Mouse (Mus musculus) spleen, adult 2 months (tissue): ENCODE results near the gene Slc35e2.

Experiments used
- CTCF ChIP-seq: fragments of 200-500 bp; IDR thresholded peaks from 2 replicates; pipeline ENCODE4 v1.5.1; 2011; ENCODE audit warnings: mild to moderate bottlenecking, inconsistent platforms; ENCODE audit not compliant: insufficient read depth, insufficient read length, insufficient replicate concordance; ENCODE audit errors: extremely low read depth
- POLR2A ChIP-seq: fragments of 200-500 bp; IDR thresholded peaks from 2 replicates; pipeline ENCODE4 v1.6.1; 2011; ENCODE audit warnings: low read depth, low read length, inconsistent platforms

DNA sequence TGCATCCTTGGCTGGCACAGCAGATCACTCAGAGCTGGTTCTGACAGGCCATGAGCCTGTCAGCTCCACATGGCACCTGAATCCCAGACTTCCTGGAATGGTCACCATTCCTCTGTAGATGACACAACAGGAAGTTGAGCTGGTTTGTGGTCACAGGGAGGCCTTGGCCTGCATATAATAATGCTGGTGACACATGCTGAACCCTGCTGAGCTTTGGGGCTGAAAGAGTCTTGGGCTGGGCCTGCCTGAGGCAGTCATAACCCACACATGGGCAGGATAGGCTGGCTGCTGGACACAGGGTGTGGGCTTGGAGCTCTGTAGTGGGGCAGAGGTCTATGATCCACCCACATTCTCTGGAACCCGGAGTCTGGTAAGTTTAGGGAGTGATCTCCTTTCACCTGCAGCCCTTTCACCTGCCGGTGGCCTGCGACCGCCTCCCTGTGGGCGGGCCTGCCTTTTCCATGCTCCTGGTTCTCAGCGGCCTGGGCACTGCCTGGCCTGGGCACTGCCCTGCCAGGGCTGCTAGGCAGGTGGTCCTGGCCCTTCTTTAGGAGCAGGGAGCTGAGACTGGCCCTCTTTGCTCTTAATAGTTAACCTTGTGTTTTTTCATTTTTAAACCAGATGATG is 18.8 kb upstream of the Slc35e2 start:
- TF ChIP-seq POLR2A, result no peak
- no peak for TF ChIP-seq CTCF
